Comparison of ENCODE assay signal across 8 mouse cellular contexts in the genomic region with DNA sequence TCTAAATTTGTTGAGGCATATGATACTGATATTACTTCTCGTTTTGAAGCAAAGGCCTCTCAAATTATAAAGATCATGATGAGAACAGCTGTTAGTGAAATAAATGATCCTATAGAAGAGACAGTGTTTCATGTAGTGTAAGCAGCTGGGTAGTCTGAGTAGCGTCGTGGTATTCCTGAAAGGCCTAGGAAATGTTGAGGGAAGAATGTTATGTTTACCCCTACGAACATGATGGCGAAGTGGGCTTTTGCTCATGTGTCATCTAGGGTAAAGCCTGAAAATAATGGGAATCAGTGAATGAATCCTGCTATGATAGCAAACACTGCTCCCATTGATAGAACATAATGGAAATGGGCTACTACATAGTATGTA. TPM values are rescaled to one million over a fixed set of nuclear protein-coding genes. Genes with fewer than 3 reads are reported as not detected.
A peak's percentile ranks its signal among the peaks of the same experiment; 100 is the strongest.
DNase-seq lines count a peak whose midpoint lies in the region; ATAC-seq lines count a peak whose summit lies in the region.
"Not testable (repeated sequence)": the region's sequence is repeated elsewhere in the genome, so short reads cannot be mapped to it uniquely, and the experiment has no call there.

No protein-coding gene starts in this region.

- peak; percentile 20 for DNase-seq in CD4-positive, CD25-positive, alpha-beta regulatory T cell, adult 2 months (ENCODE audit: low read depth, low spot score)
- DNase-seq in ZHBTc4 (ENCODE audit: low read depth, low spot score) = peak; percentile 35
- DNase-seq in forebrain, embryonic 11.5 days (ENCODE audit: low spot score) = not testable (repeated sequence)
- peak; percentile 1 for DNase-seq in mesoderm, embryonic 11.5 days (ENCODE audit: low read depth, low spot score)

- not testable (repeated sequence) for H3K9ac ChIP-seq in forebrain, embryonic 11.5 days (ENCODE audit: low read length); heart, embryonic 15.5 days; intestine, embryonic 16.5 days (ENCODE audit: low read depth, low read length); liver, embryonic 12.5 days; neural tube, embryonic 15.5 days (replicated peaks)

- not testable (repeated sequence) for H3K9me3 ChIP-seq in forebrain, embryonic 11.5 days (ENCODE audit: control insufficient read depth, low read length); heart, embryonic 15.5 days (replicated peaks); intestine, embryonic 16.5 days (ENCODE audit: control insufficient read depth, low read length); liver, embryonic 12.5 days (replicated peaks); neural tube, embryonic 15.5 days (replicated peaks)

- not testable (repeated sequence) for H3K4me3 ChIP-seq in forebrain, embryonic 11.5 days (ENCODE audit: low read depth, low read length); heart, embryonic 15.5 days; intestine, embryonic 16.5 days (ENCODE audit: low read length); liver, embryonic 12.5 days; neural tube, embryonic 15.5 days (replicated peaks)

- WGBS in forebrain, embryonic 11.5 days = 88% methylated on average over 5 of the region's 5 CpGs
- WGBS in heart, embryonic 15.5 days = 77% methylated on average over 5 of the region's 5 CpGs
- WGBS in intestine, embryonic 16.5 days = 84% methylated on average over 5 of the region's 5 CpGs
- WGBS in liver, embryonic 12.5 days (ENCODE audit: insufficient replicate concordance) = 73% methylated on average over 5 of the region's 5 CpGs
- 91% methylated on average over 5 of the region's 5 CpGs for WGBS in neural tube, embryonic 15.5 days

- peak; percentile 50 for ATAC-seq in forebrain, embryonic 11.5 days (replicated peaks; ENCODE audit: low FRiP score)
- peak; percentile 37 for ATAC-seq in heart, embryonic 15.5 days (replicated peaks; ENCODE audit: insufficient number of reproducible peaks, insufficient read depth, low FRiP score, low read depth)
- peak; percentile 52 for ATAC-seq in intestine, embryonic 16.5 days
- ATAC-seq in liver, embryonic 12.5 days = peak; percentile 44
- ATAC-seq in neural tube, embryonic 15.5 days (ENCODE audit: low FRiP score) = peak; percentile 54

- H3K4me2 ChIP-seq in forebrain, embryonic 11.5 days (ENCODE audit: low read depth, low read length, severe bottlenecking); heart, embryonic 15.5 days; intestine, embryonic 16.5 days (ENCODE audit: low read depth, low read length); liver, embryonic 12.5 days; neural tube, embryonic 15.5 days: not testable (repeated sequence)

- H3K36me3 ChIP-seq in forebrain, embryonic 11.5 days (ENCODE audit: control insufficient read depth, insufficient read depth, low read length); heart, embryonic 15.5 days; intestine, embryonic 16.5 days (ENCODE audit: control insufficient read depth, insufficient read depth, low read length); liver, embryonic 12.5 days; neural tube, embryonic 15.5 days: not testable (repeated sequence)

- not testable (repeated sequence) for H3K4me1 ChIP-seq in forebrain, embryonic 11.5 days (replicated peaks; ENCODE audit: control insufficient read depth, insufficient read depth, low read length); heart, embryonic 15.5 days (replicated peaks); intestine, embryonic 16.5 days (ENCODE audit: control insufficient read depth, insufficient read depth, low read length); liver, embryonic 12.5 days; neural tube, embryonic 15.5 days

- not testable (repeated sequence) for H3K27me3 ChIP-seq in forebrain, embryonic 11.5 days (ENCODE audit: control insufficient read depth, insufficient read depth, low read length); heart, embryonic 15.5 days; intestine, embryonic 16.5 days (replicated peaks; ENCODE audit: control insufficient read depth, insufficient read depth, low read length); liver, embryonic 12.5 days (replicated peaks); neural tube, embryonic 15.5 days (replicated peaks)

- H3K27ac ChIP-seq in forebrain, embryonic 11.5 days (ENCODE audit: low read depth, low read length); heart, embryonic 15.5 days; intestine, embryonic 16.5 days (ENCODE audit: low read length); liver, embryonic 12.5 days; neural tube, embryonic 15.5 days (replicated peaks): not testable (repeated sequence)

RNA-seq across cellular contexts. Expression of a gene that starts 33.8 kb away (rescaled TPM):
- 29.6 and 29.9 TPM in 2 replicates for polyA plus RNA-seq in forebrain, embryonic 11.5 days (2014; fragmentation: Nextera tagmentation; extraction: Ambion mirVana)
- 0.37 and 0.53 TPM in 2 replicates for polyA plus RNA-seq in heart, embryonic 15.5 days (2015; fragmentation: Nextera tagmentation; extraction: Ambion mirVana)
- polyA plus RNA-seq in intestine, embryonic 16.5 days (2015; fragmentation: Nextera tagmentation; extraction: Ambion mirVana) = not detected in 2 replicates
- polyA plus RNA-seq in liver, embryonic 12.5 days (2016; fragmentation: Nextera tagmentation; extraction: Ambion mirVana) = not detected in 2 replicates
- 28.2 and 35.7 TPM in 2 replicates for polyA plus RNA-seq in neural tube, embryonic 15.5 days (2015; fragmentation: Nextera tagmentation; extraction: Ambion mirVana)

Comparison
In these comparisons a context has a peak if more than half of its experiments do, and no peak if none do; other contexts are left out.
1. RNA of a gene that starts 33.8 kb away (polyA plus RNA-seq): 28.2 to 35.7 TPM in neural tube, embryonic 15.5 days and 29.6 to 29.9 TPM in forebrain, embryonic 11.5 days; 0.37 to 0.53 TPM in heart, embryonic 15.5 days, not detected in liver, embryonic 12.5 days and not detected in intestine, embryonic 16.5 days; every median in the first group is over 10 times any median in the second.
2. Peak in every context shown above with its lines, with median percentiles within 50 percentile points of each other: ATAC-seq.